Mouse (Mus musculus): ENCODE results near the gene Palm3.

The Palm3 gene

DNA sequence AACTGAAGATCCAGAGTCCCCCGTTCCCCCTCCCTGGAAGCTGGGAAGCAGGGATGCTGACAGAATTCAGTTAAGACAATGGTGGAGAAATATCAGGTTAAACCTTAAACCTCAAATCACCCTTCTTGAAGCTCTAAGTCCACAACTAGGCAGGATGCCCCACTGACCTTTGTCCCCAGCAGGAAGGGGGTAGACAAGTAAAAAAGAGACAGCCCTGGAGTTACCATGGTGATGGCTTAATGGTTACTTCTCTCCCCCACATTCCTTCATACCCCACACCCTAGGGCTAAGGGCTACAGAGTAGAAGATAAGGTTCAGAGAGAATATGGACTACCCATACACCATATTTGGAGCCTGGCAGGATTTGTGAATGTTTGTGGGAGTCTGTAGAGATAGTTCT is 2.4 kb downstream of the Palm3 start:
- no peak for DNase-seq (ENCODE audit: low read depth, low spot score)

DNA sequence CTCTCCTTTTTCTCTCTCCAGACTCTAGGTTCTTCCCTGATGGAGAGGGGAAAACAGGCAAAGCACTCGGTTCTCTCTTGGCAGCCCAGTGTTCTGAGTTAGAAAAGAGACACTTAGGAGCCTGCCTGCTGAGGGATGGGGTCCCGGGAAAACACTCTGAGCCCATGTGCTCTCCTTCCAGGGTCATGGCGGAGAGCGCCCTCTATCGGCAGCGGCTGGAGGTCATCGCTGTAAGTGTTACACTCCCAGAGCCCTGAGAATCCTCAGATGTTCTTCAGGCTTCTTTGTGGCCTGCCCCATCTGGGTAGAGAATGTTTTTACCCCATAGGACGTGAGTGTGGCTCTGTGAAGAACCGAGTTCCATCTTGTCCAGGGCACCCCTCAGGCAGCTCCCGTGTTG is 2.9 kb downstream of the Palm3 start:
- DNase-seq (ENCODE audit: low read depth, low spot score), result peak; percentile 76

- peak; percentile 72 for DNase-seq (ENCODE audit: low read depth, low spot score)
Measured at GRCm38 (mm10) chr8:84025863-84026262, 4.6 kb downstream of the Palm3 start.

GRCm38 (mm10) chr8:84027449-84027848 is 6.2 kb downstream of the Palm3 start:
- no peak for DNase-seq (ENCODE audit: low read depth, low spot score)

GRCm38 (mm10) chr8:84029272-84029671 is 8.0 kb downstream of the Palm3 start:
- no peak for DNase-seq (ENCODE audit: low read depth, low spot score)

DNA sequence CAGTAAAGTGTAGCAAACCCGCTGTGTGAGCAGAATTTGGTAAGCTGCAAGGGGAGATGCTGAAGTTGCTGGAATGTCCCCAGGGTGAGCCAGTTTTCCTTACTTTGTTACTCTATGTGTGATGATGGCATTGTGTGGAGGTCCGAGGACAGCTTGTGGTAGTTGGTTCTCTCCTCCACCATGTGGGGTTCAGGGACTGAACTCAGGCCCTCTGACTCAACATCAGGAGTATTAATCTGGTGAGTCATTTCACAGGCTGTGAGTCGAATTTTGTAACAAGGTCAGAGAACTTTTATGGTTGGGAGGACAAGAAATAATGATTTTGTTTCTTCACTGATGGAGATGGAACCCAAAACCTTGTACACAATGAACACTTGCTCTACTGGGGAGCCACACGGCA is 11.5 kb downstream of the Palm3 start:
- no peak for DNase-seq (ENCODE audit: low read depth, low spot score)

- no peak for DNase-seq (ENCODE audit: low read depth, low spot score)
Measured at GRCm38 (mm10) chr8:84038015-84038414, 16.7 kb downstream of the Palm3 start.

DNA sequence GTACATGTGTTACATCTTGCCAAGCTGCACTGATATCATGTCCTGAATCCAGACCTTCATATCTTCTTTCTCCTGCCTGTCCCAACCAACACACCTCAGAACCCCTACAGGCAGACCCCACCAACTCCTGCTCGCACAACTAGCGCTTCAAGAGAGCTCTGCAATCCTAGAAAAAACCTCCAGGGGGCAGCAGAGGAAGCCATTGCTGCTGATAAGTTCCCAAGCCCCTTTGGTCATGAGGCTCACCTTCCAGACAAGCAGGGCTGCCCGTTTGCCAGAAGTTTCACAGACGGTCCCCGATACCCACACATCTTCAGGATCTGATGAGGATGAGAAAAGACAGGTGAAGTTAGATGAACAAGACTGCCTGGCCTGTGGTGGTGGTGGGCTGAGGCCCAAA is 17.8 kb downstream of the Palm3 start:
- DNase-seq (ENCODE audit: low read depth, low spot score), result peak; percentile 88

DNA sequence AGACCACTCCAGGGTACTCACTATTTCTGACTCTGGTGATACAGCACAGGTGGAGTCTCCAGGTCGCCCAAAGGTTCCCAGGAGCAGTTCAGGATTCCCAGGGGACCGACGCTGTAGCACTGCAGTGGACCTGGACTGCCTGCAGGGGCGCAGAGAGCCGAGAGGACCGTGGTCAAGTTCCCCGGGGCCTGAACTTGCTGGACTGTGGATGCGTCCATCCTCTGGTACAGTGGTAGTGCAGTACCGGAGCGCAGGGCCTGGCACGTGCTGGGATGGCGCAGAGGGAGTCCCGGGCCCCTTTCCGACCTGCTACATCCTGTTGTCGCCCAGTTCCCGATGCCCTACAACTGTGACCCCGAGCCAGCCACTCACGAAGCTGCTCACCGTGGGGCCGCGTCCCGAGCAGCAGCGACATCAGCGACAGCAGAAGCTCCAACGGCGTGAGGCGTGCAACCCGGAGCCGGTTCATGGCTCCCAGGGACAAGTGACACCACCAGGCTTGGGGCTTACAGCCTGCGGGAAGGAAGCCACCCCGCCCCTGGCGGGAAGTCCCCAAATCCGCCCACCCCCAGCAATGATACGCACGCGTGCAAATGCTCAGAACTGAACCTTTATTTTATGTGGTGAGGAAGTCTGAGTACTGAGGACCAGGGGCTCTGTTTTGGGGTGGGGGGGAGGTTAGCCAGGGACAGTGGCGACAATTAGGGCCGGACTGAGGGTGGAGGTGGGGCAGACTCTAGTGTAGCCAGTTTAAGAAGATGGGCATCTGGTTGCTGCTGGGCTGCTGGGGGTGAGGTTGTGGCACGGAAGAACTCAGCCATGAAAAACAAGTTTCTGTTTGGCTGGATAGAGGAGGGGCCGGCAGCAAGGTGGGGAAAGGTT is 21.0 kb downstream of the Palm3 start, which contains the start of gene Il27ra:
Gene Il27ra (minus strand): TSS at position 524 of the 882 bp plus-strand sequence.
- DNase-seq (ENCODE audit: low read depth, low spot score), result peak; percentile 77

- no peak for DNase-seq (ENCODE audit: low read depth, low spot score)
Measured at GRCm38 (mm10) chr8:84042948-84043342, 21.7 kb downstream of the Palm3 start.

- no peak for DNase-seq (ENCODE audit: low read depth, low spot score)
Measured at GRCm38 (mm10) chr8:84044103-84044502, 22.8 kb downstream of the Palm3 start.

- no peak for DNase-seq (ENCODE audit: low read depth, low spot score)
Measured at GRCm38 (mm10) chr8:84044900-84045299, 23.6 kb downstream of the Palm3 start, which contains the start of gene Rln3. Gene Rln3, minus strand, starts transcription at chr8:84045000.

DNA sequence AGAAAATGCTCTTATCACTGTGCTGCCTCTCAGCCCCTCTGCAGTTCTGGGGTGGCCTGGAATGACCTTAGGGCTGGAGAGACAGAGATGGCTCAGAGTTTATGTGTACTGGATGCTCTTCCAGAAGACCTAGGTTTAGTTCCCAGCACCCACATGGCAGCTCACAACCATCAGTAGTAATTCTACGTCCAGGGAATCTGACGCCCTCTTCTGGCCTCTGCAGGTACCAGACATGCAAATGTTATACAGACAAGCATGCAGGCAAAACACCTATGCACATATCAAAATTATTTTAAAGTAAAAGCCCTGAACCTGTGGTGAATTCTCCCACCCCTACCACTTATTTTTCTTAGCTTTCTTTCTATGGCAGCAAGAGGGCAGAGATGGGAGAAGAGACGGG is 25.2 kb downstream of the Palm3 start:
- no peak for DNase-seq (ENCODE audit: low read depth, low spot score)

- no peak for DNase-seq (ENCODE audit: low read depth, low spot score)
Measured at GRCm38 (mm10) chr8:84048171-84048570, 26.9 kb downstream of the Palm3 start.

- DNase-seq (ENCODE audit: low read depth, low spot score), result no peak
Measured at GRCm38 (mm10) chr8:84052746-84053145, 31.5 kb downstream of the Palm3 start.

GRCm38 (mm10) chr8:84053229-84053628 is 32.0 kb downstream of the Palm3 start:
- DNase-seq (ENCODE audit: low read depth, low spot score), result no peak

DNA sequence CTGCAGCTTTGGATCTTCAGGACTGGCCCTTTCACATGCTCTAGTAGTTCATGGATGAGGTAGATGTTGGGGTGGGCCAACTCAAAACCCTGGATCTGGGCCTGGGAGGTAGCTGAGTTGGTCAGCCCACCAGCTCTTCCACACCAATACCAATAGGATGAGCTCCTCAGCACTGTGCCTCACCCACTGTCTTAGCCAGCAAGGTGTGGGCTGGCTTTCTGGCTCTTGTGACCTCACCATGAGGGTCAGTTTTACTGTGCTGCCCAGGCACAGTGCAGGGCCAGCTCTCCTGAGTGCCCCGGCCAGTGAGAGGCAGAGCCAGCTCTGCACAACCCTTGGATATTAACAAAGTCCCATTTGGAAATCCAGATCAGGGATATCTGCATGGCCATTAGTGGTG is 36.6 kb downstream of the Palm3 start:
- DNase-seq (ENCODE audit: low read depth, low spot score), result no peak

DNA sequence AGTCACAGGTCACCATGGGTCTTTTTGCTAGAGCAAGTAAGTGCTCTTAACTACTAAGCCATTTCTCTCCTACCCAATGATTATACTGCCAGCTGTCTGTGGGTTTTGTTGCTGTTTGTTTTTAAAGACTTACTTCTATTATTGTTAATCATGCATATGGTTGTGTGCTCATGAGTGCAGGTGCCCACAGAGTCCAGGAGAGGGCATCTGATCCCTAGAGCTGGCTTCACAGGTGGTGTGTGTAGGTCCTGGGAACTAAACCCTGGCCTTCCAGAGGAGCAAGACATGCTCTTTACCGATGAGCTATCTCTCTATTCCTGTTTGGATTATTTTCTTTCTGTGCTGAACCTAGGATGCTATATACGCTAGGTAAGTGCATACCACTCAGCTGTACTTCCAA is 38.0 kb downstream of the Palm3 start:
- DNase-seq (ENCODE audit: low read depth, low spot score), result no peak

DNA sequence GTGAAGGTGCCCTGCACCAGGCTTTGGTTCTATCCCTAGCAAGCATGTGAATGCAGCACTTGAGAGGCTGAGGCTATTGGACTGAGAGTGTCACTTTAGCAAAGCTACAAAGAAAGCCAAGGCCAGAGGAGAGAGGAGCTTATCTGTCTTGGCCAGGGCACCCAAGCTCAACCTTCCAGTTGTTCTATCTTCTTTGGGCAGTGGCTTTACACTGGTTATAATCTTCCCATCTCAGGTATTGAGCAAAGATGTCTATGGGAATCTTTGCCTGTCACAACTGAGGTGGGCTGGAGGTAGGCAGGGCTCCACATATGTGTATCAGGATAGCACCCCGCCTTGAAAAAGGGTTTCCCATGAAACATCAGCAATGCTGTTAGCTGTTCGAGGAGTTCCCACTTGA is 39.0 kb downstream of the Palm3 start:
- no peak for DNase-seq (ENCODE audit: low read depth, low spot score)

GRCm38 (mm10) chr8:84063861-84064610 is 42.8 kb downstream of the Palm3 start:
- no peak for DNase-seq (ENCODE audit: low read depth, low spot score)

- no peak for DNase-seq (ENCODE audit: low read depth, low spot score)
Measured at GRCm38 (mm10) chr8:84065037-84065436, 43.8 kb downstream of the Palm3 start, which contains the start of gene Gm10643. Gene Gm10643, minus strand, starts transcription at chr8:84065137.

GRCm38 (mm10) chr8:84065457-84066072 is 44.3 kb downstream of the Palm3 start:
- DNase-seq (ENCODE audit: low read depth, low spot score), result no peak
